Mouse (Mus musculus): ENCODE measurements at regions not wholly inside any gene's neighbourhood (a gene's known extent, or its start where the extent isn't known, plus 50 kb on each side); places are given as distances from the start of the nearest gene placed in this dataset.
"Not testable (repeated sequence)": the region's sequence is repeated elsewhere in the genome, so short reads cannot be mapped to it uniquely, and the experiment has no call there.

DNA sequence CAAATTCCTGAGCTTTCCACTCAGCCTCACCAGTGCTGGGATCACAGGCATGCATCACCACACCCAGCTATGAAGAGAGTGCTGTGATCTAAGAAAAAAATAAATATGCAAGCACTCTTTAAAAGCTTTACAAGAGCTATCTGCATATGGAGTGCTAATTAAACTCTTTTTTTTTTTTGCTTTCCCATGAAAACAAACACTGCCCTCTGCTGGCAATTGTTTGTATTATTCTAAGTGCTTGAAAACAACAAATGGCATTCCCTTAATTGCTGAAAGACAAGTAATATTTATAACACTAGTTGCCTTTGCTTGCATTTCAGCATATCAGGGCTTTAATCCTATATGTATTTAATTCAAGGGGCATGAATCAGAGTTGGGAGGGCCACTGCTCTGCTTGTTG, 91.8 kb downstream of the 5730507C01Rik start:
- DNase-seq (ENCODE audit: low spot score), result not testable (repeated sequence)

- peak; percentile 32 for DNase-seq (ENCODE audit: low spot score)
Observed at GRCm38 (mm10) chr12:18609835-18610234, 95.5 kb downstream of the 5730507C01Rik start.

DNA sequence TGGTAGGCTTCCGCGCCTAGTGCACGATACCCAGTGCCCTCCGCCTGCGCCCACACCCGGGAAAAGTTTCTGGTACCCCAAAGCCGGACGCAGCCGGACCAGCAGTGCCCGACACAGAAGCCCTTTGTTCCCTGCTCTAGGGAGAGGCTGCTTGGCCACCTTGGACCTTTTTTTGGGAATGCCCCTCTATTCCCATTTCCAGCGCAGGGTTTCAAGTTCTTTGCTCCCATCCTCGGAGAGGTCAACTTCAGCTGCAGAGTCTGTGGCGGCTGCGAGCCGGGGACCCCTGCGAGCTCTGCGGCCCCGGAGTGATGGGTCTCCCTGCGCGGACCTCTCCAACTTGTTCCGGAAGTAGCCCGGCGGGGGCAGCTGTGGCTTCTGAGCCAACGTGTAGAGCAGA, 96.3 kb downstream of the 5730507C01Rik start:
- DNase-seq (ENCODE audit: low spot score), result not testable (repeated sequence)

Data from ovary, postnatal 14 days (tissue).